Mouse (Mus musculus) CH12.LX (cell line): ENCODE data around the gene Alox12. TPM values are rescaled to one million over a fixed set of nuclear protein-coding genes. Genes with fewer than 3 reads are reported as not detected.

Source experiments
- DNase-seq: peaks from one replicate; pipeline ENCODE4 v3.0.0-alpha.2; 2013; ENCODE audit errors: extremely low read depth
- H3K27ac ChIP-seq: 2 replicates; pipeline ENCODE4 v1.5.1; 2012; ENCODE audit warnings: low read depth, mild to moderate bottlenecking, control low read depth, moderate library complexity; ENCODE audit not compliant: insufficient read depth
- H3K27me3 ChIP-seq: replicated peaks from 2 replicates; pipeline ENCODE3; 2012; ENCODE audit warnings: inconsistent platforms
- H3K36me3 ChIP-seq, 2 experiments: replicated peaks in 1 of 2; 2 replicates each; pipeline versions ENCODE3 to v1.6.1; 2012; ENCODE audit warnings: inconsistent platforms in 1 of 2, low read length in 1 of 2, mild to moderate bottlenecking in 1 of 2, mixed read lengths in 1 of 2, moderate library complexity in 1 of 2; ENCODE audit not compliant: control insufficient read depth in 1 of 2, insufficient read depth in 1 of 2
- H3K4me1 ChIP-seq, 2 experiments: 2 replicates each; pipeline ENCODE4 v1.6.1; 2012; ENCODE audit warnings: inconsistent platforms in 1 of 2, moderate library complexity in 1 of 2; ENCODE audit not compliant: insufficient read depth in 2 of 2, control insufficient read depth in 1 of 2
- H3K4me2 ChIP-seq: 2 replicates; pipeline ENCODE4 v1.6.1; 2012; ENCODE audit warnings: low read depth, mild to moderate bottlenecking, control low read depth; ENCODE audit not compliant: poor library complexity, insufficient read depth, severe bottlenecking
- H3K4me3 ChIP-seq, 3 experiments: fragments of 150-350 bp in 1 of 3; sonication (generic) in 1 of 3; replicated peaks in 1 of 3; 2 replicates each; pipeline versions ENCODE3 to v1.5.1; 2011 to 2012; ENCODE audit warnings: low read depth in 2 of 3, low read length in 2 of 3, mild to moderate bottlenecking in 2 of 3, moderate library complexity in 2 of 3, control low read depth in 1 of 3, improper control_type of control experiment in 1 of 3, inconsistent platforms in 1 of 3, mixed read lengths in 1 of 3; ENCODE audit not compliant: poor library complexity in 1 of 3
- H3K79me2 ChIP-seq: replicated peaks from 2 replicates; pipeline ENCODE4 v1.6.1; 2012; ENCODE audit warnings: mild to moderate bottlenecking, moderate library complexity; ENCODE audit not compliant: control insufficient read depth, poor library complexity, insufficient read depth, severe bottlenecking; ENCODE audit errors: extremely low read depth
- H3K9ac ChIP-seq: 2 replicates; pipeline ENCODE4 v1.6.1; 2012; ENCODE audit warnings: low read depth, mild to moderate bottlenecking, control low read depth, moderate library complexity; ENCODE audit not compliant: insufficient read depth
- H3K9me3 ChIP-seq: replicated peaks from 2 replicates; pipeline ENCODE3; 2012; ENCODE audit warnings: low read length, inconsistent platforms, mixed read lengths
- BHLHE40 ChIP-seq: IDR thresholded peaks from 2 replicates; pipeline ENCODE4 v1.6.1; 2011; ENCODE audit warnings: mild to moderate bottlenecking, low read depth, low read length, improper control_type of control experiment
- CHD1 ChIP-seq: IDR thresholded peaks from 2 replicates; pipeline ENCODE4 v1.6.1; 2012; ENCODE audit warnings: low read depth, low read length, improper control_type of control experiment, inconsistent platforms
- CHD2 ChIP-seq: IDR thresholded peaks from 2 replicates; pipeline ENCODE4 v1.6.1; 2011; ENCODE audit warnings: low read length, improper control_type of control experiment
- E2F4 ChIP-seq: IDR thresholded peaks from 2 replicates; pipeline ENCODE4 v1.6.1; 2011; ENCODE audit warnings: low read depth, low read length, improper control_type of control experiment; ENCODE audit not compliant: insufficient replicate concordance
- ELF1 ChIP-seq: IDR thresholded peaks from 2 replicates; pipeline ENCODE4 v1.6.1; 2014; ENCODE audit warnings: low read depth, mild to moderate bottlenecking, inconsistent platforms, low read length, improper control_type of control experiment
- EP300 ChIP-seq: IDR thresholded peaks from 2 replicates; pipeline ENCODE4 v1.6.1; 2011; ENCODE audit warnings: low read length, improper control_type of control experiment
- GABPA ChIP-seq: IDR thresholded peaks from 2 replicates; pipeline ENCODE4 v1.6.1; 2012; ENCODE audit warnings: low read depth, low read length, improper control_type of control experiment, inconsistent platforms; ENCODE audit not compliant: insufficient replicate concordance
- HCFC1 ChIP-seq: IDR thresholded peaks from 2 replicates; pipeline ENCODE4 v1.6.1; 2012; ENCODE audit warnings: low read depth, mild to moderate bottlenecking, inconsistent platforms, low read length, improper control_type of control experiment
- IRF4 ChIP-seq: IDR thresholded peaks from 2 replicates; pipeline ENCODE4 v1.6.1; 2014; ENCODE audit warnings: low read depth, mild to moderate bottlenecking, inconsistent platforms, low read length, improper control_type of control experiment
- JUND ChIP-seq: conservative IDR thresholded peaks from 2 replicates; pipeline ENCODE4 v1.6.1; 2011; ENCODE audit warnings: low read depth, low read length, improper control_type of control experiment
- MAX ChIP-seq: IDR thresholded peaks from 2 replicates; pipeline ENCODE4 v1.6.1; 2011; ENCODE audit warnings: low read length, improper control_type of control experiment
- MEF2A ChIP-seq: IDR thresholded peaks from 2 replicates; pipeline ENCODE4 v1.6.1; 2014; ENCODE audit warnings: low read depth, mild to moderate bottlenecking, inconsistent platforms, low read length, improper control_type of control experiment, borderline replicate concordance
- MXI1 ChIP-seq: IDR thresholded peaks from 2 replicates; pipeline ENCODE4 v1.6.1; 2011; ENCODE audit warnings: mild to moderate bottlenecking, low read depth, low read length, improper control_type of control experiment
- MYC ChIP-seq: IDR thresholded peaks from 2 replicates; pipeline ENCODE4 v1.6.1; 2011; ENCODE audit warnings: low read depth, mild to moderate bottlenecking, improper control_type of control experiment, low read length
- NRF1 ChIP-seq: IDR thresholded peaks from 2 replicates; pipeline ENCODE4 v1.6.1; 2014; ENCODE audit warnings: low read depth, mild to moderate bottlenecking, inconsistent platforms, low read length, improper control_type of control experiment, moderate library complexity
- PAX5 ChIP-seq: IDR thresholded peaks from 2 replicates; pipeline ENCODE4 v1.6.1; 2012; ENCODE audit warnings: low read length, inconsistent platforms, mixed read lengths
- POLR2A ChIP-seq: IDR thresholded peaks from 2 replicates; pipeline ENCODE4 v1.6.1; 2011; ENCODE audit warnings: low read depth, mild to moderate bottlenecking, improper control_type of control experiment, low read length
- POLR2AphosphoS2 ChIP-seq: IDR thresholded peaks from 2 replicates; pipeline ENCODE4 v1.6.1; 2011; ENCODE audit warnings: low read depth, low read length, improper control_type of control experiment
- RAD21 ChIP-seq: IDR thresholded peaks from 2 replicates; pipeline ENCODE4 v1.6.1; 2011; ENCODE audit warnings: low read depth, mild to moderate bottlenecking, low read length, improper control_type of control experiment, moderate library complexity
- SIN3A ChIP-seq: IDR thresholded peaks from 2 replicates; pipeline ENCODE4 v1.6.1; 2012; ENCODE audit warnings: low read length, improper control_type of control experiment, inconsistent platforms
- TCF12 ChIP-seq: IDR thresholded peaks from 2 replicates; pipeline ENCODE4 v1.6.1; 2014; ENCODE audit warnings: low read depth, mild to moderate bottlenecking, inconsistent platforms, low read length, improper control_type of control experiment
- USF2 ChIP-seq: conservative IDR thresholded peaks from 2 replicates; pipeline ENCODE4 v1.6.1; 2011; ENCODE audit warnings: low read depth, low read length, improper control_type of control experiment
- dilution Hi-C: fragments of 300-500 bp; cut with MboI; formaldehyde crosslinking; loops from 2 replicates; pipeline ENCODE4 v1.14.3; 2020; ENCODE audit warnings: low sequenced_read_pairs; ENCODE audit not compliant: extremely low pct_unique_long_range_greater_than_20kb, extremely low pct_ligation_motif_present
- in situ Hi-C: fragments of 300-500 bp; cut with MboI; formaldehyde crosslinking; loops from 3 replicates; pipeline ENCODE4 v1.14.3; 2019; ENCODE audit warnings: low sequenced_read_pairs, low pct_ligation_motif_present, low pct_unique_long_range_greater_than_20kb, mixed read lengths
- polyA plus RNA-seq: library from polyadenylated mRNA; unstranded; fragments of >175 nt; gene quantifications from 2 replicates; pipeline ENCODE4 v1.2.1, GENCODE M21; 2012; ENCODE audit warnings: low read depth; ENCODE audit not compliant: insufficient read length
- total RNA-seq, 2 experiments: library from RNA; depleted of rRNA; stranded (reverse); fragments of 300-350 nt in 1 of 2; fragments of >200 nt in 1 of 2; gene quantifications; 2 replicates each; pipeline ENCODE4 v1.2.3; 2012 to 2014

Alox12 gene
- total and polyA plus RNA-seq, 3 experiments = not detected

DNA sequence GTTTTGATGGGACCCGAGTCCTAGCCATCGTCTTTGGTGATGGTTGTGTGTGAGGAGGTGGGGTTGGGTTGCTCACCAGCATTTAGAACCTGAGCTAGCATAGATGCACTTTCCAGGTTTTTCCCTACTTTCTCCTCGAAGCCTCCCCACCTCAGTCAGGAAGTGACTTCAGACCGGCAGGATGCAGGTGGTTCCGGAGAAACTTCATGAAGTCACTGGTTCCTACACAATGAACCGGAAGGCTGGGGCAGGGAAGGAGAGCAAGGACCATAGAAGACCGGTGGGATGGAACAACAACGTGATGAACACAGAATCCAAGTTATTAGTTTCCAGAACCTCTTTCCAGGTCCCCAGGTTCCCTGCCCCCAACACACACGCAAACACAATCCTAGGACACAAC, 31.4 kb downstream of the Alox12 start:
- in situ Hi-C loops (no loop called here), dilution Hi-C loops (no loop called here)
- H3K27me3 ChIP-seq = no peaks in the 10 kb centered on the region
- peaks cover 13 to 26% of the 10 kb centered on the region in 2 experiments; a peak in 3 of 4 replicates for H3K4me1 ChIP-seq
- H3K79me2 ChIP-seq = no peaks in the 10 kb centered on the region
- H3K4me2 ChIP-seq = no peak overlapping the region
- H3K9ac ChIP-seq = no peak overlapping the region
- no peak for DNase-seq
- H3K36me3 ChIP-seq = peaks cover 0 to 20% of the 10 kb centered on the region in 2 experiments
- H3K27ac ChIP-seq = no peak overlapping the region
- H3K9me3 ChIP-seq = no peaks in the 10 kb centered on the region
- H3K4me3 ChIP-seq = no peak overlapping the region
- TF ChIP-seq HCFC1 (no peak), GABPA (no peak)
- TF ChIP-seq, all 38 proteins: peak for 0

- Histone ChIP-seq H3K4me2 (peak overlapping the region; percentile 87), H3K9ac (peak overlapping the region; percentile 76), H3K4me1 (peaks cover 15 to 30% of the 10 kb centered on the region in 2 experiments; a peak in 3 of 4 replicates), H3K9me3 (no peaks in the 10 kb centered on the region), H3K27ac (no peak overlapping the region), H3K27me3 (no peaks in the 10 kb centered on the region), H3K36me3 (peaks cover 3 to 38% of the 10 kb centered on the region in 2 experiments), H3K79me2 (no peaks in the 10 kb centered on the region), H3K4me3 (peak overlapping the region; percentile 61 to 78 (median 76))
- DNase-seq = no peak
- no peak for TF ChIP-seq EP300
- peak; percentile 65 for TF ChIP-seq MEF2A
- in situ Hi-C loops (no loop called here), dilution Hi-C loops (no loop called here)
These were observed 33.3 kb downstream of the Alox12 start for GRCm38 (mm10) chr11:70221603-70222500.

DNA sequence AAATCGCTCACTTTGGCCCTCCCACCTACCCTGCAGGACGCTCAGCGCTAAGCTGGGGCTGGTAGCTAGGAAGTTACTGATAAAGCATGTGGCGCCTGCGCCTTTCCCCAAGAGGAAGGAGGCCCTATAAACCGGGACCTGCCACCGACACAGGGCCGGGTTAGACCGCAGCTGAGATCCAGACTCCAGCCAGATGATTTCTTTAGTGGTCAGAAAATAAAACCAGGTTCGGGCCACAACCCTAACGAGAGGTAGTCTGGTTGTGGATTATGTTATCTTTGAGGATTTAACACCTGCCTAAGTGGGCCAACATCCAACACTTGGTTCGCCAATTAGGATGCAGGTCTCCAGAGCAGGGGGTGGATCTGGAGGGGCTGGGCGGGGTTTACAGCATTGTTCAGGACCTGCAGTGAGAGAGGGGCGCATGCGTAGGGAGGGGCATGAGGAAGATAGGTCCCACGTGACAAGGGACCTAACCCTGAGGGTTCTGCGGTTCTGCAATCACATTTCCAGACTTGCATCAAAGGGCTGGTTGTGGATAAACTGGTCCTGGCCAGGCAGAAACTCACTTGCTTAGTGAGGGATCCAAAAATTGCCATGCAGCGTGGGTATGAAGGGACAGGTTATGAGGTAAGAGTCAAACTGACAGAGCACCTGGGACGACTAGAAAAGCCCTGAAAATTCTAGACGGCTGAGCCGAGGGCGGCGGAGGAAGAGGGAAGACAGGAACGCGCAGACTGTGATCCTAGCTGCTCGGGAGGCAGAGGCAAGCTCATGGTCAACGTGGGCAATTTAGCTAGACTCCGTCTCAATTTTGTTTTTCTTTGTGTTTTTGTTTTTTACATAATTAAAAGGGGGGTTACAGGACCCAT, 34.2 kb downstream of the Alox12 start, which contains the start of gene Slc16a13:
Gene Slc16a13 (minus strand): TSS at position 334 of the 872 bp plus-strand sequence.
- Histone ChIP-seq H3K4me3 (peak within 1 kb of the TSS; percentile 61 to 78 (median 76)), H3K4me2 (peak within 1 kb of the TSS; percentile 87), H3K9me3 (no peaks in the 10 kb centered on the region), H3K9ac (peak within 1 kb of the TSS; percentile 76), H3K27me3 (no peaks in the 10 kb centered on the region), H3K27ac (no peak within 1 kb of the TSS), H3K79me2 (no peaks in the 10 kb centered on the region), H3K36me3 (peaks cover 5 to 46% of the 10 kb centered on the region in 2 experiments), H3K4me1 (peaks cover 15 to 30% of the 10 kb centered on the region in 2 experiments; a peak in 3 of 4 replicates)
- dilution Hi-C loops (no loop called here), in situ Hi-C loops (no loop called here)
- peak; percentile 100 for DNase-seq
- TF ChIP-seq MYC = peak; percentile 60
- TF ChIP-seq NRF1 = peak; percentile 94
- peak; percentile 96 for TF ChIP-seq MXI1
- TF ChIP-seq EP300 = peak; percentile 16; the same call in 1 of the 2 replicates
- TF ChIP-seq POLR2AphosphoS2 = peak; percentile 92
- TF ChIP-seq E2F4 = no peak
- TF ChIP-seq USF2 = peak; percentile 93
- TF ChIP-seq SIN3A = peak; percentile 80
- TF ChIP-seq GABPA = no peak
- TF ChIP-seq TCF12 = peak; percentile 61; the same call in 1 of the 2 replicates
- TF ChIP-seq MAX = peak; percentile 97
- no peak for TF ChIP-seq CHD1
- TF ChIP-seq BHLHE40 = peak; percentile 86
- TF ChIP-seq POLR2A = peak; percentile 93
- peak; percentile 25; the same call in 1 of the 2 replicates for TF ChIP-seq IRF4
- no peak for TF ChIP-seq RAD21
- peak; percentile 68 for TF ChIP-seq ELF1
- no peak for TF ChIP-seq PAX5
- TF ChIP-seq CHD2 = no peak
- TF ChIP-seq JUND = no peak
